In the genomic region with DNA sequence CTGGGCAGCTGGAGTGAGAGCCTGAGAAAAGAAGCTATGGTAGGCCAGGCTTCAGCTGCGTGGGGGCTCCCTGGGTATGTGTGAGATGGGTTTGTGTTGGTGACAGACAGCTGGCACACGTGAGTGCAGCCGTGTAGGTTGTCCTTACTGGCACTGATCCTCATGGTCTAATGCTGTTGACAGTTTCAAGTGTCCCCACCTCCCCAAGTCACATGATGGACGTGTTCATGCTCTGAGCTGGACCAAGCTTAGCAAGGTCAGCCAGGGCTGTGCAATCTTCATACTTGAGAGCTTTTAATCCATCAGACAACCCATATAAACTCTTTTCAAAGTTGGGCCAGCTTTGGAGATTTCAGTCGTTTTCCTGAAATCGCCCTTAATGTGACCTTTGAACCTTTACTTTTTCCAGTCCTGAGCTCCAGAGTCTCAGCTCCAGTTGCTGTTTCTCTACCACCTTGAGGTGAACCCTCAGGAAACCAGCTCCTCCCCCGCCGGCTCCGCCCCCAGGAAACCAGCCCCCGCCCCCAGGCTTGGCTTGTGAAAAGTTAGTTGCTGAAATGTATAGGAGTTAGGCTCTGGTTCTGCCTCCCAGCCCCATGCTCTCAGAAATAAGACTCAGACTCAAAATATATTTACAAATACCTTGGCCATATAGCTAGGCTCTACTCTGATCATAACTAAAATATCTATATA, we compare ENCODE assay signal across 11 mouse cellular contexts. TPM values are rescaled to one million over a fixed set of nuclear protein-coding genes. Genes with fewer than 3 reads are reported as not detected.
DNase-seq lines count a peak whose midpoint lies in the region; ATAC-seq lines count a peak whose summit lies in the region.
"Had no signal": no experiment of that assay in that cellular context is flagged by ENCODE, and none has a peak within 500 bp of the region (broad histone marks: within the 10 kb centered on the region; RNA-seq: fewer than 3 reads in every experiment).

No protein-coding gene starts in this region.

- H3K4me2 ChIP-seq in liver, embryonic 12.5 days: no peak overlapping the region
- 0 out of 2 replicates have a peak overlapping the region, but pooled peaks have one; percentile 11 for H3K4me2 ChIP-seq in heart, embryonic 13.5 days
- H3K4me2 ChIP-seq: stomach, embryonic 15.5 days had no signal

- H3K27ac ChIP-seq in liver, embryonic 12.5 days: no peak overlapping the region
- peak overlapping the region; percentile 54 for H3K27ac ChIP-seq in heart, embryonic 13.5 days (replicated peaks)
- H3K27ac ChIP-seq: stomach, embryonic 15.5 days had no signal

- H3K27me3 ChIP-seq in liver, embryonic 12.5 days (replicated peaks): 0 out of 2 replicates have a peak, but pooled peaks cover 3% of the 10 kb centered on the region
- peaks cover 25% of the 10 kb centered on the region for H3K27me3 ChIP-seq in heart, embryonic 13.5 days (replicated peaks)
- H3K27me3 ChIP-seq: stomach, embryonic 15.5 days had no signal

- H3K9me3 ChIP-seq in liver, embryonic 12.5 days (replicated peaks): no peaks in the 10 kb centered on the region
- H3K9me3 ChIP-seq in heart, embryonic 13.5 days: 0 out of 2 replicates have a peak, but pooled peaks cover 3% of the 10 kb centered on the region
- H3K9me3 ChIP-seq: stomach, embryonic 15.5 days had no signal

- no peaks in the 10 kb centered on the region for H3K36me3 ChIP-seq in liver, embryonic 12.5 days
- H3K36me3 ChIP-seq in heart, embryonic 13.5 days: no peaks in the 10 kb centered on the region
- H3K36me3 ChIP-seq: stomach, embryonic 15.5 days had no signal

- ATAC-seq in liver, embryonic 12.5 days: no peak
- ATAC-seq in heart, embryonic 13.5 days (ENCODE audit: extremely low read depth, insufficient number of reproducible peaks, low FRiP score, low TSS enrichment): peak; percentile 32; the same call in 1 of the 2 replicates

- H3K4me1 ChIP-seq in liver, embryonic 12.5 days: peaks cover 31% of the 10 kb centered on the region
- peaks cover 12% of the 10 kb centered on the region for H3K4me1 ChIP-seq in heart, embryonic 13.5 days

- no peak overlapping the region for H3K4me3 ChIP-seq in liver, embryonic 12.5 days
- H3K4me3 ChIP-seq in heart, embryonic 13.5 days: no peak overlapping the region
- H3K4me3 ChIP-seq: stomach, embryonic 15.5 days had no signal

- WGBS in liver, embryonic 12.5 days (ENCODE audit: insufficient replicate concordance): 22% methylated on average over 10 of the region's 10 CpGs
- WGBS in heart, embryonic 13.5 days: 20% methylated on average over 10 of the region's 10 CpGs

- peak; percentile 53 for DNase-seq in liver
- DNase-seq in kidney, postnatal 4 days: peak; percentile 62 to 71
- peak; percentile 77 for DNase-seq in thymus, postnatal 36 days
- no peak for DNase-seq in urinary bladder, postnatal 25 days (ENCODE audit: low spot score)
- DNase-seq in layer of hippocampus, adult 8-10 months (ENCODE audit: low spot score in 2 of 2): no peak
- DNase-seq in adrenal gland, adult 18-20 months (ENCODE audit: low spot score in 2 of 2): no peak

- no peak overlapping the region for H3K9ac ChIP-seq in liver, embryonic 12.5 days
- H3K9ac ChIP-seq in heart, embryonic 13.5 days: peak overlapping the region; percentile 58
- H3K9ac ChIP-seq: stomach, embryonic 15.5 days had no signal

RNA-seq across cellular contexts. Expression of a gene that starts 11.0 kb away (rescaled TPM):
- 14.3 and 15.3 TPM in 2 replicates for polyA plus RNA-seq in liver, embryonic 12.5 days (2016; fragmentation: Nextera tagmentation; extraction: Ambion mirVana)
- 12.4 and 13.6 TPM in 2 replicates for polyA plus RNA-seq in heart, embryonic 13.5 days (2015; fragmentation: Nextera tagmentation; extraction: Ambion mirVana)
- 10 to 100 TPM; 12.1 to 49.4 (median 31.1) TPM for total RNA-seq in layer of hippocampus, adult 8-10 months (2022)
- 10 to 100 TPM; 53.3 to 64.4 TPM for total RNA-seq in adrenal gland, adult 18-20 months (2021)

RNA-seq across cellular contexts. Expression of a gene that starts 12.4 kb away (rescaled TPM):
- polyA plus RNA-seq in liver, embryonic 12.5 days (2016; fragmentation: Nextera tagmentation; extraction: Ambion mirVana): 0.04 TPM in 1 of 2 replicates, not detected in the other
- polyA plus RNA-seq in heart, embryonic 13.5 days (2015; fragmentation: Nextera tagmentation; extraction: Ambion mirVana): not detected in 2 replicates
- total RNA-seq in layer of hippocampus, adult 8-10 months (2022): not detected
- total RNA-seq in adrenal gland, adult 18-20 months (2021): 1 to 10 TPM in 1 of 2 experiments, under 1 TPM in 1; 0.29 to 1.0 TPM
- total RNA-seq: gastrocnemius, postnatal 36 days; neutrophil, adult 5-6 weeks had no signal

RNA-seq across cellular contexts. Expression of a gene that starts 16.4 kb away (rescaled TPM):
- 1.8 and 1.9 TPM in 2 replicates for polyA plus RNA-seq in liver, embryonic 12.5 days (2016; fragmentation: Nextera tagmentation; extraction: Ambion mirVana)
- polyA plus RNA-seq in heart, embryonic 13.5 days (2015; fragmentation: Nextera tagmentation; extraction: Ambion mirVana): 2.2 and 2.3 TPM in 2 replicates
- total RNA-seq in layer of hippocampus, adult 8-10 months (2022): 1 to 10 TPM; 3.5 to 7.6 (median 5.5) TPM
- total RNA-seq in adrenal gland, adult 18-20 months (2021): 100 to 1,000 TPM in 1 of 2 experiments, 10 to 100 TPM in 1; 14.4 to 169 TPM

RNA-seq across cellular contexts. Expression of a gene that starts 26.1 kb away (rescaled TPM):
- polyA plus RNA-seq in liver, embryonic 12.5 days (2016; fragmentation: Nextera tagmentation; extraction: Ambion mirVana): 0.14 and 0.22 TPM in 2 replicates
- 0.06 TPM in 1 of 2 replicates, not detected in the other for polyA plus RNA-seq in heart, embryonic 13.5 days (2015; fragmentation: Nextera tagmentation; extraction: Ambion mirVana)
- 1 to 10 TPM in 2 of 4 experiments, under 1 TPM in 2; 0.47 to 1.3 (median 0.90) TPM for total RNA-seq in layer of hippocampus, adult 8-10 months (2022)
- 10 to 100 TPM in 1 of 2 experiments, 1 to 10 TPM in 1; 6.7 to 13.8 TPM for total RNA-seq in adrenal gland, adult 18-20 months (2021)
- total RNA-seq: neutrophil, adult 5-6 weeks had no signal

RNA-seq across cellular contexts. Expression of a gene that starts 33.4 kb away (rescaled TPM):
- polyA plus RNA-seq in liver, embryonic 12.5 days (2016; fragmentation: Nextera tagmentation; extraction: Ambion mirVana): 197 and 218 TPM in 2 replicates
- polyA plus RNA-seq in heart, embryonic 13.5 days (2015; fragmentation: Nextera tagmentation; extraction: Ambion mirVana): 361 and 400 TPM in 2 replicates
- total RNA-seq in layer of hippocampus, adult 8-10 months (2022): 100 to 1,000 TPM; 114 to 145 (median 126) TPM
- total RNA-seq in adrenal gland, adult 18-20 months (2021): 100 to 1,000 TPM; 344 to 380 TPM

Comparison
In these comparisons a context has a peak if more than half of its experiments do, and no peak if none do; other contexts are left out.
1. DNase-seq: peak in liver (single experiment), kidney, postnatal 4 days (2 of 2) and thymus, postnatal 36 days (2 of 2); none in urinary bladder, postnatal 25 days (single experiment), layer of hippocampus, adult 8-10 months (0 of 2) and adrenal gland, adult 18-20 months (0 of 2).